Mouse (Mus musculus): ENCODE measurements around the gene Babam1. TPM values are rescaled to one million over a fixed set of nuclear protein-coding genes. Genes with fewer than 3 reads are reported as not detected.
A peak's percentile ranks its signal among the peaks of the same experiment; 100 is the strongest.

Babam1 gene
- polyA plus RNA-seq, 1 experiment, result 70.5 TPM

DNA sequence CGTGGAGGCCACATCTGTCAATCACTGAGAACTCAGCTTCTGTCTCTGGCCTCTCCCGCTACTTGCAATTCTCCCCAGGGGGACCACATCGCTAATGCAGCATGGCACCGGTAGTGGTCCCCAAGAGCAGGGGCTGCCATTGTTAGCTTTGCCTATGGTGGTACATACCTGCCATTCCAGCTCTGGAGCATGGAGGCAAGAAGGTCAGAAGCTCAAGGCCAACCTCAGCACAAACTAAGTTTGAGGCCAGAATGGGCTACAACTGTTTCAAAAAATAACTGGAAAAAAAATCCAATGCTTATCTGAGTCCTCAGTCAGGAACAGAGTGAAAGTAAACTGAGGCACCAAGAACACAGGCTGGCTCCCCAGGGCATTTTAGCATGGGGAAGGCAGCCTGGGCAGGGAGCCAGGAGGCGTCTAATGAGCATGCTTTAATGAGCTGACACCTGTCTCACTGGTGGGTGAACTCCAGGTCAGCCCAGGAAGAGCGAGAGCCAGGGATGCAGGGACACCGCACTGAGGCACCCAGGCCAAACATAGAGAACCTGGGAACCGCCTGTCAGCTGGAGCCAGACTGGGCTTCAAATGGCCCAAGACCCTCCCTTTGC, 20.1 kb upstream of the Babam1 start:
- TF ChIP-seq POLR2A (IDR thresholded peaks at IDR 0.05; ENCODE audit: borderline replicate concordance, control insufficient read depth, low read depth, low read length), result no peak
- no peak for TF ChIP-seq CTCF (IDR thresholded peaks at IDR 0.05; ENCODE audit: control insufficient read depth, insufficient read depth, low read length)
- H3K27ac ChIP-seq (ENCODE audit: control insufficient read depth, insufficient read depth, low read depth, low read length, poor library complexity), result no peak overlapping the region
- peaks cover 1% of the 10 kb centered on the region for H3K4me1 ChIP-seq (ENCODE audit: control insufficient read depth, insufficient read depth, low read length)
- no peak overlapping the region for H3K4me3 ChIP-seq (replicated peaks; ENCODE audit: control insufficient read depth, low read depth, low read length)
- WGBS, result 67% methylated on average over 8 of the region's 8 CpGs

DNA sequence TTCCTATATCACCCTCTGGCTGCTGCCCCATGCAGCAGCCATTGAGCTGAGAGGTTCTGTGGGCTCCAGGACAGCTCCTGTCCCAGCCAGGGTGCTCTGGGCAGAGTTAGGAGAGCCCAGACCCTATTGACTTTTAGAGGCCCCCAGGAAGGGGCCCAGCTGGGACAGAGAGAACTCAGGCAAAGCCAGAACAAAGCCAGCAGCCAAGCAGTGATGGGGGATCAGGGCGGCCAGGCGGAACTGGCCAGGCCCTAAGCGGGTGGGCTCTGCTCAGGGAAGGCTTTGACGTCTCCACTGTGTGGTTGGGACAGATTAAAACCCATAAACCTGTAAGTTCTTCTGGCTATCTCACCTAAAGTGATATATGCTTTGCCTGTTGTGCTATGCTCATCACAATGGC, 17.7 kb upstream of the Babam1 start:
- Histone ChIP-seq H3K4me1 (ENCODE audit: control insufficient read depth, insufficient read depth, low read length) (peaks cover 1% of the 10 kb centered on the region), H3K27ac (ENCODE audit: control insufficient read depth, insufficient read depth, low read depth, low read length, poor library complexity) (no peak overlapping the region), H3K4me3 (replicated peaks; ENCODE audit: control insufficient read depth, low read depth, low read length) (no peak overlapping the region)
- WGBS, result 70% methylated on average over 4 of the region's 4 CpGs
- TF ChIP-seq POLR2A (IDR thresholded peaks at IDR 0.05; ENCODE audit: borderline replicate concordance, control insufficient read depth, low read depth, low read length), result no peak
- no peak for TF ChIP-seq CTCF (IDR thresholded peaks at IDR 0.05; ENCODE audit: control insufficient read depth, insufficient read depth, low read length)

DNA sequence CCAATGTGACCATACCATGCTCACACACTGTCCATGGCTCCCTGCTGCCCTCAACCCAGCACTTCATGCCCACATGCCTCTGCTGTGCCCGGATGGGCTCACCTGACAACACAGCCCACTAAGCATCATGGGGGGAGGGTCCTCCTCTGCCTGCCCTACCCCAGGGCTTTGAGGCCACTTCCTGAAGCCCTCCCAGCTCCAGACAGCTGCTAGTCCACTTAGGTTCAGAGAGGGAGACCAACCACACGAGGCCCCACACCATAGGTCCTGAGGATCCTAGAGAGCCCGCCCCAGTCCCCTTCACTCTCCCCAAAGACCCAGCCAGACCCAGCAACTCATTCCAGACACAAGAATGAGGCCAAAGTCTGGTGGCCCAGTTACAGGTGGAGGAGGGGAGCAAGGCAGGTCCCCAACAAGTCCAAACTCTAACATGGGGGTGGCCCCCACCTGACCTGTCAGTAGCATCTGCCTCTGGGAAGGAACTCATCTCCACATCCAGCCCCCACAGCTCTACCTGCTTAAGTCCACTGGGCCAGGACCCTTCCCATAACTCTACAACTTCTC, 17.1 kb upstream of the Babam1 start:
- no peak overlapping the region for H3K27ac ChIP-seq (ENCODE audit: control insufficient read depth, insufficient read depth, low read depth, low read length, poor library complexity)
- no peak for TF ChIP-seq CTCF (IDR thresholded peaks at IDR 0.05; ENCODE audit: control insufficient read depth, insufficient read depth, low read length)
- H3K4me1 ChIP-seq (ENCODE audit: control insufficient read depth, insufficient read depth, low read length), result peaks cover 1% of the 10 kb centered on the region
- whole genome bisulfite sequencing, result 81% methylated on average over 3 of the region's 3 CpGs
- no peak overlapping the region for H3K4me3 ChIP-seq (replicated peaks; ENCODE audit: control insufficient read depth, low read depth, low read length)

DNA sequence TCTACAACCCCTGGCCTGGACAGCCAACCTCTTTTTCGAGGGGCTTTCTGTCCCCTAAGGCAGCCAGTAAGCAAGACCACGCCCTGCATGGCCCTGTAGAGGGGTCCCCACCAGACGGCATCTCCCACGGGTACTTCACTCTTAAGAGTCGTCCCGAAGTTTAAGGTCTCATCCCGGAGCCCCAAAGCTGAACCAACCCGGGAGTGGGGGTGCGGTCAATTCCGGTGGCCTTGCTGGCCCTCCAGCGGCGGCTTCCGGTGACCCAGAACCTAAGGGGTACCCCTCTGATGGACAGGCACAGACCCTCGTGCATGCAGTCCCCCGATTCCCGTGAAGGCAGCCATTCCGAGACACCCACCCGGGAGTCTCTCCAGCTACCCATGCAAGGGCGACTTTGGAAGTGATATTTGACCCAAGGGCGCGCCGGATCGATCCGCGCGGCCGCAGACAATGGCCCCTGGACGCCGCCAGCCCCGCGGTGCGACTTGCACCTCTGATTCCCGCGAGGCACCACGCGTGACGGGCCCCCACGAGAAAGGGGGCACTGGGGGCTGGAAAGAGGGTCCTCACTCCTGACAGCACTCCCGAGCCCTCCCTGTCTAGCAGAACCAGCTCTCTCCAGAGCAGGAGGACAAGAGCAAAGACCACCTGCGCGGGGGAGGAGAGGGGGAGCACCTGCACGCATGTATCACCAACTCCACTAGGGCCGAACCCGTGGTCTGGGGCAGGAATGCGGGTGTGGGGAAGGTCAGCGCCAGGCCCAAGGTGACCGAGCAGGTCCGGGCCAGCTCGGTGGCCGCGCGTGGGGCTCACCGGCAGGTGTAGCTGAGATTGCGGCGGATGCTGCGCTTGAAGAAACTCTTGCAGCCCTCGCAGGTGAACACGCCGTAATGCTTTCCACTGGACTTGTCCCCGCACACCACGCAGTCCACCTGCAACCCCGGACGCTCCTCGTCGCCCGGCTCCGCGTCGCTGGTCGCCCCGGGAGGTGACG, 16.2 kb upstream of the Babam1 start:
- Histone ChIP-seq H3K27ac (ENCODE audit: control insufficient read depth, insufficient read depth, low read depth, low read length, poor library complexity) (peak overlapping the region; percentile 3; the same call in 1 of the 2 replicates), H3K4me1 (ENCODE audit: control insufficient read depth, insufficient read depth, low read length) (peaks cover 1% of the 10 kb centered on the region), H3K4me3 (replicated peaks; ENCODE audit: control insufficient read depth, low read depth, low read length) (peak overlapping the region; percentile 43)
- TF ChIP-seq CTCF (IDR thresholded peaks at IDR 0.05; ENCODE audit: control insufficient read depth, insufficient read depth, low read length), result no peak
- TF ChIP-seq POLR2A (IDR thresholded peaks at IDR 0.05; ENCODE audit: borderline replicate concordance, control insufficient read depth, low read depth, low read length), result no peak; the same call in 1 of the 2 replicates
- WGBS, result 9% methylated on average over 72 of the region's 72 CpGs

DNA sequence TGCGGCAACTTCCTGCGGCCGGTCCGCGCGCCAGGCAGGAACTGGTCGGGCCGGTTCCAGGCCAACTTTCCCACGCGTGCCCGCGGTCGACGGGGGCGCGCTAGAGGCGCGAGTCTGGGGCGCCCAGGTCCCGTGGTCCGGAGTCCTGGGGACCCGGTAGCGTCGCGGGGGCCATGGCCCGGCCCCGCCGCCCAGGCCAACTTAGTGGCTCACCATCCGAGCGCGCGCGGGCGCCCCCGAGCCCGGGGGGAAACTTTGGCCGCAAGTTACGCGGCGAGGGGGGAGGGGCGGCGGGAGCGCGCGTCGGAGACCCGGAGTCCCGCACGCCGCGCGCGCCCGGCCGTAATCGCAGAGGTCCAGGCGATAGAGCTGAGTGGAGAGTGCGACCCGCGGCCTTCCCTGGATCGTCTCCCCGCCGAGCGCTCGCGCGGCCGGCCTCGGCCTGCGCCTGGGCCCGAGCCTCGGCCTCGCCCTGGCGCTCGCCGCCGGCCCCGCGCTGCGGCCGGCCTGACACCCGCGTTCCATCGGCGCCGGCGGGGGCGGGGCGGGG, 15.2 kb upstream of the Babam1 start, which contains the start of gene Nr2f6:
Gene Nr2f6, minus strand, starts transcription at position 540 of the 550 bp plus-strand sequence.
- Histone ChIP-seq H3K27ac (ENCODE audit: control insufficient read depth, insufficient read depth, low read depth, low read length, poor library complexity) (peak within 1 kb of the TSS; percentile 65), H3K4me1 (ENCODE audit: control insufficient read depth, insufficient read depth, low read length) (no peaks in the 10 kb centered on the region; the same call in 1 of the 2 replicates), H3K4me3 (replicated peaks; ENCODE audit: control insufficient read depth, low read depth, low read length) (peak within 1 kb of the TSS; percentile 67)
- TF ChIP-seq POLR2A (IDR thresholded peaks at IDR 0.05; ENCODE audit: borderline replicate concordance, control insufficient read depth, low read depth, low read length), result no peak
- TF ChIP-seq CTCF (IDR thresholded peaks at IDR 0.05; ENCODE audit: control insufficient read depth, insufficient read depth, low read length), result no peak
- 1% methylated on average over 87 of the region's 89 CpGs for WGBS

DNA sequence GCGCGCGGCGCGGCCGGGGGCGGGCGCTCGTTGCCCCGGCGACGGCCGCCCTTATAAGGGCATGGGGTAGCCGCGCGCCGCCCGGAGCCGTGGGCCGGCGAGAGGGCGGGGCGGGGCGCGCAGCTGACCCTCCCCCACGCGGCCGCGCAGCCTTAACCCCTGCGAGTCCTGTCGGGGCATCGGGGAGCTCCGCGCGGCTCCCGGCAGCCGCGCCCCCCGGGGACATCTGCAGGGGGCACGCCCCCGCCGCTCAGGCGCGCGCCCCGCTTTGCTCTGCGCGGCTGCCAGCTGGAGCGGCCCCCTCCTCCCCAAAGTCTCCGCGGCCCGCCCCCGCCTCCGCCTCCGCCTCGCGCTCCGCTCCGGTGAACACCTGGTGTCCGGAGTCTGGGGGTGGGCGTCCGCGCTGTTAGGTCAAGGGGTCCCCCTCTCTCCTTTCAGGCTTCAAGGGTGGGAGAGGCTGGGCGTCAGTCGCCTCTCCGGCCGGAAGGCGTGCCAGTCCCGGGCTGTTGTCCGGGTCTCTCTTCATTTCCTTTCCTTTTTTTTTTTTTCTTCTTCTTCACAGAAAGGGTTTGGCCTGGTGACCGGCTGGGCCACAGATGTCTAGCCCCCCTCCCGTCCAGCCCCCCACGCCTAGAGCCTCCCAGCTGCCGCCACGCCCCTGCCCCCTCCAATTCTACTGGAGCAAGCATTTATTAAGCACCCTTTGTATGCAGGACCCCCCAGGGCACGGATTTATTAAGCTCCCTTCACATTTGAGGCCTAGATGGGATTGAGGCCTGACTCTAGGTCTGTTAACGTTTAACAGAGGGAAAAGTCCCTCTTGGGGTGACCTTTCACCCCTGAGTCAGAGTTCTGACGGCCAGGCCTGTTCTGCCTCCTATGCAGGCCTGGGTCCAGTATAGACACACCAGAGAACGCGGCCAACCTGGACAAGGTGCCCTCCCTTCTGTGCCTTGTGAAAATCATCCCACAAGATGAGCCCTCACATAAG, 14.4 kb upstream of the Babam1 start:
- Histone ChIP-seq H3K4me3 (replicated peaks; ENCODE audit: control insufficient read depth, low read depth, low read length) (peak overlapping the region; percentile 67), H3K27ac (ENCODE audit: control insufficient read depth, insufficient read depth, low read depth, low read length, poor library complexity) (peak overlapping the region; percentile 65), H3K4me1 (ENCODE audit: control insufficient read depth, insufficient read depth, low read length) (no peaks in the 10 kb centered on the region; the same call in 1 of the 2 replicates)
- TF ChIP-seq POLR2A (IDR thresholded peaks at IDR 0.05; ENCODE audit: borderline replicate concordance, control insufficient read depth, low read depth, low read length), result no peak
- TF ChIP-seq CTCF (IDR thresholded peaks at IDR 0.05; ENCODE audit: control insufficient read depth, insufficient read depth, low read length), result no peak
- WGBS, result 7% methylated on average over 75 of the region's 80 CpGs

DNA sequence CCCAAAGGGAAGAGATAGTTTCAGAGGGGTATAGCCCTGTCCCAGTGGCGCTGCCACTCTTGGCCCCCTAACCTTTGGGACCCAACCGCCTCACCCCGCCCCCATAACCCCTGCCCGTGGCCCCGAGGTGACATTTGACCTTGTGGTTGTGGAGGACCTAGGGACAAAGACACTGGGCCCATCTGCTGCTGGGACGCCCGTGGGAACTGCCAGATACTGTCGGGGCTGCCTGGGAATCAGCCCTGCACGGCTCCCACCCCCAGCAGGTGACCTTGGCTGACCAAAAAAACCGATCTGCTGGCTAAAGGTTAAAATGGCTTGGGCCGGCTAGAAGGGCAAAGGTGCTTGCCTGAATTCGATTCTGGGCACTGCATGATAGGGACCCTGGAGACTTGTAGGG, 13.3 kb upstream of the Babam1 start:
- no peak overlapping the region; the same call in 1 of the 2 replicates for H3K27ac ChIP-seq (ENCODE audit: control insufficient read depth, insufficient read depth, low read depth, low read length, poor library complexity)
- 81% methylated on average over 12 of the region's 12 CpGs for WGBS

More for the DNA sequence above, 13.3 kb upstream of the Babam1 start:
- Histone ChIP-seq H3K4me3 (replicated peaks; ENCODE audit: control insufficient read depth, low read depth, low read length) (no peak overlapping the region), H3K4me1 (ENCODE audit: control insufficient read depth, insufficient read depth, low read length) (no peaks in the 10 kb centered on the region; the same call in none of the 2 replicates)
- no peak for TF ChIP-seq CTCF (IDR thresholded peaks at IDR 0.05; ENCODE audit: control insufficient read depth, insufficient read depth, low read length)
- TF ChIP-seq POLR2A (IDR thresholded peaks at IDR 0.05; ENCODE audit: borderline replicate concordance, control insufficient read depth, low read depth, low read length), result no peak
